Mouse (Mus musculus): ENCODE measurements around the gene Calm5. TPM values are rescaled to one million over a fixed set of nuclear protein-coding genes. Genes with fewer than 3 reads are reported as not detected.

Gene Calm5
- polyA plus RNA-seq (2012; rRNA removed; ENCODE audit: low replicate concordance) = not detected in 2 replicates

GRCm38 (mm10) chr13:3853648-3854333, at the start of gene Calm5:
TSS of gene Calm5 (plus strand) at chr13:3854173.

DNA sequence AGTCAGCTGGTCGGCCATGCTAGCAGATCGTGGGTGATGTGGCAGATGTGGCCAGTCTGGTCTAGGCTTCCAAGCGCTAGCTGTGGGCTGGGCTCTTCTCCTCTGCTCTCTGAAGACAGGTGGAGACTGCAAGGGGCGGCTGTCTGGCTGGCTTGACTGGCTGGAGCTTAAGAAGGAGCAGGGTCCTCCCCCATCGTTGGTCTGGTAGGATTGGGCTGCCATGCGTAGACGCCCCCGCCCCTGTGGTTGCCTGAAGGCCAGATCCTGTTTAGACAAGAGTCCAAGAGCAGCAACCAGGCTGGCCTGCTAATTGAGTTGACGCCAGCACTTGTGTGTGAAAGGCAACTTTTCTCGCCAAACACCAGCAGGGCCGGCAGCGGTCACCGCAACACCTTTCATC, 49.8 kb upstream of the Calm5 start, which contains the start of gene Calml3:
Calml3 (minus strand) TSS at position 131 of the 400 bp plus-strand sequence.

DNA sequence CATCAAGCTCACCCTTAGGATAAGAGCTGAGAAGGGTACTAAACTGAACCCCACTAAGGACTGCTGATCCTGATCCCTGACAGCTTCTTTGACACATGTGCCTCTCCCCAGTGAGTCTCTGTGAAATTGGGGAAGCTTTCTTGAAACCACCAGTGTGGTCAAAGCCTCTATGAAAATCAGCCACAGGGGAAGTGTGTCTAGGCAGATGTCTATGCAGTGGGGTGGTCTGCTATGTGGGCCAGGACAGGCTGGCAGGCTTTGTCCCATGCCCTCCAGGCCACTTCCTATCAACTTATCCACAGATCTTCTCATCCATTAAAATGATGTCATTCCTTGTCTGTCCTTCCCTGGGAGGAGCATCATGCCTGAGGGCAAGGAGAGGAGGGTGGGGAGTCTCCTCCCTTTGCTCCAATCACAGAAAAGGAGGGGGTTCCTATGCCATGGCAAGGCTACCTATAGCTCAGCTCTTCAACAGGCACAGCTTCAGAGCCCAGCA, 16.6 kb upstream of the Calm5 start, which contains the start of gene Calm4:
Calm4 (plus strand) TSS at position 446 of the 496 bp plus-strand sequence.

Other genes with a start within 250 kb of the Calm5 start
- 3.6 and 6.8 TPM in 2 replicates for gene Fam208b, start 243.1 kb upstream of the Calm5 start, polyA plus RNA-seq (2012; rRNA removed; ENCODE audit: low replicate concordance)
- gene Asb13, start 220.1 kb upstream of the Calm5 start, polyA plus RNA-seq (2012; rRNA removed; ENCODE audit: low replicate concordance) = 10.6 and 17.8 TPM in 2 replicates
- 0.10 and 0.22 TPM in 2 replicates for gene Calml3, start 49.9 kb upstream of the Calm5 start, polyA plus RNA-seq (2012; rRNA removed; ENCODE audit: low replicate concordance)
- gene Calm4, start 16.4 kb upstream of the Calm5 start, polyA plus RNA-seq (2012; rRNA removed; ENCODE audit: low replicate concordance) = not detected in 2 replicates
- 39.4 and 52.6 TPM in 2 replicates for gene Net1, start 64.0 kb downstream of the Calm5 start, polyA plus RNA-seq (2012; rRNA removed; ENCODE audit: low replicate concordance)
- gene Tubal3, start 64.1 kb downstream of the Calm5 start, polyA plus RNA-seq (2012; rRNA removed; ENCODE audit: low replicate concordance) = 0.09 TPM in 1 of 2 replicates, not detected in the other
- not detected in 2 replicates for gene Ucn3, start 91.2 kb downstream of the Calm5 start, polyA plus RNA-seq (2012; rRNA removed; ENCODE audit: low replicate concordance)
- 6.4 and 20.7 TPM in 2 replicates for gene Akr1c14, start 194.8 kb downstream of the Calm5 start, polyA plus RNA-seq (2012; rRNA removed; ENCODE audit: low replicate concordance)

Measured in subcutaneous adipose tissue, adult 2 months (tissue).